Mouse (Mus musculus) small intestine, adult 2 months (tissue): ENCODE measurements around the gene Rbms3. TPM values are rescaled to one million over a fixed set of nuclear protein-coding genes. Genes with fewer than 3 reads are reported as not detected.

Source experiments
- H3K27ac ChIP-seq: fragments of 200-500 bp; 2 replicates; pipeline ENCODE4 v1.5.1; 2012; ENCODE audit warnings: low read depth, low read length, control low read depth, inconsistent platforms; ENCODE audit not compliant: insufficient read depth
- H3K27me3 ChIP-seq: fragments of 200-500 bp; 2 replicates; pipeline ENCODE4 v1.6.1; 2012; ENCODE audit warnings: mild to moderate bottlenecking, moderate library complexity, low read length, inconsistent platforms; ENCODE audit not compliant: control insufficient read depth, insufficient read depth
- H3K36me3 ChIP-seq: fragments of 200-500 bp; 2 replicates; pipeline ENCODE4 v1.6.1; 2012; ENCODE audit warnings: mild to moderate bottlenecking, low read length, control low read depth, inconsistent platforms; ENCODE audit not compliant: control insufficient read depth, insufficient read depth
- H3K4me1 ChIP-seq: fragments of 200-500 bp; 2 replicates; pipeline ENCODE4 v1.6.1; 2012; ENCODE audit warnings: low read length, inconsistent platforms, mixed read lengths; ENCODE audit not compliant: control insufficient read depth, insufficient read depth, insufficient read length
- H3K4me3 ChIP-seq: fragments of 200-500 bp; 2 replicates; pipeline ENCODE4 v1.5.1; 2012; ENCODE audit warnings: low read depth, mild to moderate bottlenecking, control low read depth, inconsistent platforms, low read length, moderate library complexity
- CTCF ChIP-seq: fragments of 200-500 bp; IDR thresholded peaks from 2 replicates; pipeline ENCODE4 v1.5.1; 2012; ENCODE audit warnings: low read depth, mild to moderate bottlenecking, control low read depth, inconsistent platforms, low read length, moderate library complexity, mixed read lengths; ENCODE audit not compliant: insufficient replicate concordance, insufficient read length; ENCODE audit errors: extremely low read depth
- POLR2A ChIP-seq: fragments of 200-500 bp; IDR thresholded peaks from 2 replicates; pipeline ENCODE4 v1.6.1; 2012; ENCODE audit warnings: low read depth, mild to moderate bottlenecking, control low read depth, inconsistent platforms, low read length, moderate library complexity
- WGBS: fragments of 180-500 bp; shearing (Covaris S2); methylation state at CpG from one replicate; pipeline ENCODE4 v1.1.7; 2018; 5-methylcytosine and 5-hydroxymethylcytosine counted together
- polyA plus RNA-seq: library from polyadenylated mRNA; depleted of rRNA; stranded (reverse); fragments of >200 nt; gene quantifications from 2 replicates; pipeline ENCODE4 v1.2.3, GENCODE M21; 2012

Gene Rbms3
- polyA plus RNA-seq, 1 experiment, result 3.3 TPM

DNA sequence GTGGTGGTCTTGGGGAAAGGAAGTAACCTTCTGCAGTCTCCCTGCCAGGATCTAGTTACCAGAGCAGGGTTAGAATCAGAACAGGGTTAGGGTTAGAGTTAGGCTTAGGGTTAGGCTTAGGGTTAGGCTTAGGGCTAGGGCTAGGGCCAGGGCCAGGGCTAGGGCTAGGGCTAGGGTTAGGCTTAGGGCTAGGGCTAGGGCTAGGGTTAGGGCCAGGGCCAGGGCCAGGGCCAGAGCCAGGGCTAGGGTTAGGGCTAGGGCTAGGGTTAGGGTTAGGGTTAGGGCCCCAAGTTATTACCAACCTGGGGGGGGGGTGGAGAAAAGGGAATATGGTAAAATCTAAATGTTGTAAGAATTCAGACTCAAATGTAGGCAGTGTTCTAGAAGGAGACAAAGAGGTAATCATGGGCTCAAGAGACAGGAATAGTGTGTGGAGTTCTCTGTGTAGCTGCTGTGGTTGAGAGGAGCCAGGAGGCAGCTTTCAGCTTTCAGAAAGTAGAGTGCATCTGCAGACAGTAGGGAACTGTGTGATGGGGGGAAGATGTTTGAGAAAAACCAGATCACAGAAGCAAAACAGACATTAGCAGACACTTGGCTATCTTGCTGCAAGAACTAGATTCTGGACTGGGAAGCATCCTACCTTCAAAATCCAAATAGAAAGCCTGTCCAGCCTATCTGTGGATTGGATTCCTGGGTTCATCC lies 588.3 kb downstream of the Rbms3 start:
- Histone ChIP-seq H3K4me1 (no peaks in the 10 kb centered on the region), H3K27ac (no peak overlapping the region), H3K4me3 (no peak overlapping the region), H3K27me3 (no peaks in the 10 kb centered on the region), H3K36me3 (no peaks in the 10 kb centered on the region)
- TF ChIP-seq POLR2A, result no peak
- no peak for TF ChIP-seq CTCF

DNA sequence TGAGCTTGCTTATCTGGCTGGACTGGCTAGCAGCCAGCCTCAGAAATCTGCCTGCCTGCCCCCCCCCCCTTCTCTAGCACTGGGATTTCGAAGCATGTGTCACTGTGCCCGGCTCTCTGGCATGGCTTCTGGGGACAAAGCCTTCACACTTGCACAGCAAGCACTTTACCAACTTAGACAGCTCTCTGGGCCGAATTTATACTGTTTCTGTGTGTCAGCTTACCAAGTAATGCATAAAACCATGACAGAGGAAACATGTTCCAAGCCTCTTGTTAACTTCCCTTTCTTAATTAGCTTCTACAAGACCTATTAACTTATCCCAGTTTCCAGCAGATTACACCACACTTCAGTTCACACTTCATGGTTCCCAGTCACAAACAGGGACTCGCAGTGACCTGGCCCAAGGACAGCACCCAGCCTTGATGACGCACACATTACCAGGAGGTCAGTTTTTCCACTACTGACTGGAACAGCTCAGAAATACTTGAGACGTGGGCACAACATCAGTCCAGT lies 589.7 kb downstream of the Rbms3 start:
- WGBS, result 44% methylated on average over 6 of the region's 6 CpGs

DNA sequence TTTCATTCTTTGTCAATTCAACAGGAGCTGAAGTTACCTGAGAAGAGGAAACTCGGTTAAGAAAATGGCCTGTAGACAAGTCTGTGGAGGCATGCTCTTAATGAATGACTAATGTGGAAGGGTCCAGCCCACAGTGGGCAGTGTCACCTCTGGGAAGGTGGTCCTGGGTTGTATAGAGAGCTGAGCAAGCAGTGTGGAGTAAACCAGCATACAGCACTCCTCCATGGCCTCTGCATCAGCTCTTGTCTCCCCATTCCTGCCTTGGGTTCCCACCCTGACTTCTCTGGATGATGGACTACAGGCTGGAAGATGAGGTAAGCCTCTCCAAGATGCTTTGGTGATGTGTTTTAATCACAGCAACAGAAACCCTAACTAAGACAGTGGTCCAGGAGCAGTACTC lies 597.0 kb downstream of the Rbms3 start:
- Histone ChIP-seq H3K36me3 (no peaks in the 10 kb centered on the region), H3K27ac (no peak overlapping the region), H3K27me3 (no peaks in the 10 kb centered on the region), H3K4me1 (no peaks in the 10 kb centered on the region), H3K4me3 (no peak overlapping the region)
- TF ChIP-seq CTCF, result no peak
- WGBS, result 89% methylated on average over 1 of the region's 1 CpGs

More for the DNA sequence above, 589.7 kb downstream of the Rbms3 start:
- H3K27ac ChIP-seq, result no peak overlapping the region
- TF ChIP-seq CTCF (no peak), POLR2A (no peak)
- no peaks in the 10 kb centered on the region for H3K36me3 ChIP-seq
- H3K4me3 ChIP-seq, result no peak overlapping the region
- H3K27me3 ChIP-seq, result no peaks in the 10 kb centered on the region
- H3K4me1 ChIP-seq, result no peaks in the 10 kb centered on the region

DNA sequence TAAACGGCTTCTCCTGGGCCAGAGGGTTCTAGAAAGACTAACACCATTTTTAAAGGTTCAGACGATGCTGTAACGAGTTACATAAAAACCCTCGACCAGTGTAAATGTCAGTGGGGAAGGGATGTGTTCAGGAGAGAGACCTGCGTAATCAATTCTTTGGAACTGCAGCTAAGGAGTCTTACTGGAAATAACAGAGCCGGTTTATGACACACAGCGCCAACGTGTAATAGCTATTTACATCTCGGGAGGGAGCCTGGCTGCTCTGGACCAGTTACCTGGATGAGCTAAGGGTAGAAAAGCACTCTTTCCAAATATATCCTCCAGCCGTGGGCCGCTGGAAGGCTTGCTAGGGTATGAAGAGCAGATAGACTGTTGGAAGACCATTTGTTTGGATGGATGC lies 598.5 kb downstream of the Rbms3 start:
- 17% methylated on average over 11 of the region's 11 CpGs for WGBS
- Histone ChIP-seq H3K4me3 (no peak overlapping the region), H3K36me3 (no peaks in the 10 kb centered on the region), H3K27ac (no peak overlapping the region), H3K27me3 (no peaks in the 10 kb centered on the region), H3K4me1 (no peaks in the 10 kb centered on the region)
- no peak for TF ChIP-seq POLR2A
- no peak for TF ChIP-seq CTCF

DNA sequence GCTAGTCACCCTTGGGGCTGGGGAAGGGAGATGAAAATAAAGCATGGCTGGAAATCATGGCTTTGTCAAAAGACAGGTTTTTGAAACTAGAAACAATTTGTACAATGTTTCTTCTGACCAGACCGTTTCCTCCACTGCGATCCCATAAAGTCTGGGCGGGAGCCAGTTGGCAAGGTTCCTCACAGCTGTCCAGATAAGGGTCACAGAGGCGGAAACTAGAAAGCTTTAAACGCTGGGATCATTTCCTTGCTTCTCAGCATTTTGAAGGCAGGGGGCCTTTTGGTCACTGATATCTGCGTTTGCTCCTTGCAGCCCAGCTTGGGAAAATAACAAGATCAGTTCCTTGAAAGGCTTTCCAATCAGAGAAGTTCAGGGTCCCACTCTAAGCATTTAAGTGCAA lies 598.9 kb downstream of the Rbms3 start:
- no peak overlapping the region for H3K27ac ChIP-seq
- WGBS, result 1% methylated on average over 6 of the region's 6 CpGs
- no peak for TF ChIP-seq POLR2A
- TF ChIP-seq CTCF, result no peak
- H3K27me3 ChIP-seq, result no peaks in the 10 kb centered on the region
- no peaks in the 10 kb centered on the region for H3K36me3 ChIP-seq
- H3K4me3 ChIP-seq, result no peak overlapping the region
- no peaks in the 10 kb centered on the region for H3K4me1 ChIP-seq

DNA sequence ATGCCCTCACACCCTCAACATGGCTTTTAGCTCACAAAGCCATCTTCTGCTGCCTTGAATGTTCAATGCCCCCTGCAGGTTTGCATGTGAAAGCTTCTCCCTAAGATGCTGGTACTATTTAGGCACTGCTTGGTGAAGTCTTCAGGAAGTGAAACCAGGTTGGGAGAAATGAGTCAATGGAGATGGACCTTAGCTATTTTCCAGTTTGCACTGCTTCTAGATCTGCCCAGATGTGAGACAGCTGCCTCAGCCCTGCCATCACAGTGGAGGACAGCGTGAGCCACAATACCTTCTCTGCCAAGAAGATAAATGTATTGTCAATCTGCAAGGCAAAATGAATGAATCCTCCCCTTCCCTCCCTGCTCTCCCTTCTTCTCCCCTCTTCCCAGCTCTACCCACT lies 599.8 kb downstream of the Rbms3 start:
- 97% methylated on average over 1 of the region's 1 CpGs for WGBS
- Histone ChIP-seq H3K27ac (no peak overlapping the region), H3K4me3 (no peak overlapping the region), H3K27me3 (no peaks in the 10 kb centered on the region), H3K36me3 (no peaks in the 10 kb centered on the region), H3K4me1 (no peaks in the 10 kb centered on the region)
- no peak for TF ChIP-seq CTCF
- TF ChIP-seq POLR2A, result no peak

DNA sequence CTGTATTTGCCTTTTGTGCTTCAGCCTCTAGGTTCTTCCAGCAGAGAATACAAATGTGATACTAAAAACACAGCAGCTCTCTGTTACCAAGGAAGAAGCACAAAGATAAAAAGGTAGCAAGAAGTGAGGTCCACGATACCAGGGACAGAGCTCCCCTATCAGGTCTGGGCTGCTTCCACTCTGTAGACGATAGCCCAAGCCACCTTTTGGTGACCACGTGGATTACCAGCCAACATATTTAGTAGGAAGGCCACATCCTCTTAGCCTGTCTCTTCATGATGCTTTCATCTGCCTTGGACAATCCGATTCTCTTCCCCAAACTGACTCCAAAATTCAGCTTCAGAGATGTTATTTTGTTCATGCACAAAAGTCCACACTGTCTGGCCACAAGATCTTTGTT lies 601.1 kb downstream of the Rbms3 start:
- TF ChIP-seq POLR2A (no peak), CTCF (no peak)
- no peak overlapping the region for H3K4me3 ChIP-seq
- 87% methylated on average over 4 of the region's 4 CpGs for WGBS
- H3K4me1 ChIP-seq, result no peaks in the 10 kb centered on the region
- no peak overlapping the region for H3K27ac ChIP-seq
- no peaks in the 10 kb centered on the region for H3K27me3 ChIP-seq
- no peaks in the 10 kb centered on the region for H3K36me3 ChIP-seq
